Mouse (Mus musculus) lung, postnatal 0 days (tissue): ENCODE results near the gene Prm1.

ENCODE experiments used
- CTCF ChIP-seq: IDR thresholded peaks from 2 replicates; pipeline ENCODE4 v1.5.1; 2016; ENCODE audit warnings: antibody characterized with exemption, mild to moderate bottlenecking
- EP300 ChIP-seq: IDR thresholded peaks from 2 replicates; pipeline ENCODE4 v1.6.1; 2016; ENCODE audit warnings: antibody characterized with exemption, mild to moderate bottlenecking, control low read depth

DNA sequence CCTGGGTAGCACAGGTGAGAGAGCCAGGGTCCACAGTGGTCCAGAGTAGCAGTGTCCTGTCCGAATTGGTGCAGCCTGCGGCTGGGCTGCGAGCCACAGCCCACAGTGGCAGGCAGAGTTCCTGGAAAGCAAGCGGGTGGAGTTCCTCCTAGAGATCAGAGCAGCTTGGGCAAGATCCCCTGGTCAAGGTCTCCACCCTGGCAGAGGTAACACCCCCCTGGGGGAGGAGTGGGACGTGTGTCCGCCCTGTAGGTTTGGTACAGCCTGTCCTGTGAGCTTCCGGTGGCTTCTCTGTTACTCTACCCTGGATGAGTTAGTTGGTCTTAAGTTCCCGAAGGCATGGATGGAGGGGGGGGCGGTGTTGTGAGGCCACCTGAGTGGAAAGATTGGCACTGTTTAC lies 36.8 kb downstream of the Prm1 start:
- no peak for TF ChIP-seq CTCF
- TF ChIP-seq EP300 = no peak
